Mouse (Mus musculus) limb, embryonic 15.5 days (tissue): ENCODE measurements around the gene Rasgef1a. TPM values are rescaled to one million over a fixed set of nuclear protein-coding genes. Genes with fewer than 3 reads are reported as not detected.

ENCODE experiments used
- ATAC-seq: fragments of 200-750 bp; cut with Nextera tagmentation; 2 replicates; pipeline ENCODE4 v1.8.0; 2017; ENCODE audit warnings: low read depth, moderate TSS enrichment; ENCODE audit not compliant: insufficient number of reproducible peaks, low FRiP score, low TSS enrichment
- H3K27ac ChIP-seq: fragments of 300-500 bp; sonication (generic); 2 replicates; pipeline ENCODE4 v1.5.1; 2015; ENCODE audit warnings: moderate library complexity, mild to moderate bottlenecking, inconsistent platforms
- H3K27me3 ChIP-seq: fragments of 300-500 bp; sonication (generic); 2 replicates; pipeline ENCODE4 v1.6.1; 2015; ENCODE audit warnings: inconsistent platforms
- H3K36me3 ChIP-seq: fragments of 300-500 bp; sonication (generic); 2 replicates; pipeline ENCODE4 v1.6.1; 2015; ENCODE audit warnings: inconsistent platforms
- H3K4me1 ChIP-seq: fragments of 300-500 bp; sonication (generic); 2 replicates; pipeline ENCODE4 v1.6.1; 2015; ENCODE audit warnings: inconsistent platforms
- H3K4me2 ChIP-seq: fragments of 300-500 bp; sonication (generic); 2 replicates; pipeline ENCODE4 v1.6.1; 2015; ENCODE audit warnings: mild to moderate bottlenecking, inconsistent platforms
- H3K4me3 ChIP-seq: fragments of 300-500 bp; sonication (generic); 2 replicates; pipeline ENCODE4 v1.5.1; 2015; ENCODE audit warnings: mild to moderate bottlenecking, inconsistent platforms
- H3K9ac ChIP-seq: fragments of 300-500 bp; sonication (generic); 2 replicates; pipeline ENCODE4 v1.6.1; 2015; ENCODE audit warnings: inconsistent platforms
- H3K9me3 ChIP-seq: fragments of 300-500 bp; sonication (generic); 2 replicates; pipeline ENCODE4 v1.6.1; 2016; ENCODE audit warnings: inconsistent platforms
- WGBS: fragments of 180-500 bp; shearing (Covaris S2); methylation state at CpG from one replicate; pipeline ENCODE4 v1.1.7; 2015; 5-methylcytosine and 5-hydroxymethylcytosine counted together
- polyA plus RNA-seq: library from polyadenylated mRNA; unstranded; fragments of >200 nt; fragmentation: Nextera tagmentation; extraction: Ambion mirVana; gene quantifications from 2 replicates; pipeline ENCODE4 v1.2.1, GENCODE M21; 2015

Rasgef1a gene
- polyA plus RNA-seq, result 0.14 and 0.17 TPM in 2 replicates

DNA sequence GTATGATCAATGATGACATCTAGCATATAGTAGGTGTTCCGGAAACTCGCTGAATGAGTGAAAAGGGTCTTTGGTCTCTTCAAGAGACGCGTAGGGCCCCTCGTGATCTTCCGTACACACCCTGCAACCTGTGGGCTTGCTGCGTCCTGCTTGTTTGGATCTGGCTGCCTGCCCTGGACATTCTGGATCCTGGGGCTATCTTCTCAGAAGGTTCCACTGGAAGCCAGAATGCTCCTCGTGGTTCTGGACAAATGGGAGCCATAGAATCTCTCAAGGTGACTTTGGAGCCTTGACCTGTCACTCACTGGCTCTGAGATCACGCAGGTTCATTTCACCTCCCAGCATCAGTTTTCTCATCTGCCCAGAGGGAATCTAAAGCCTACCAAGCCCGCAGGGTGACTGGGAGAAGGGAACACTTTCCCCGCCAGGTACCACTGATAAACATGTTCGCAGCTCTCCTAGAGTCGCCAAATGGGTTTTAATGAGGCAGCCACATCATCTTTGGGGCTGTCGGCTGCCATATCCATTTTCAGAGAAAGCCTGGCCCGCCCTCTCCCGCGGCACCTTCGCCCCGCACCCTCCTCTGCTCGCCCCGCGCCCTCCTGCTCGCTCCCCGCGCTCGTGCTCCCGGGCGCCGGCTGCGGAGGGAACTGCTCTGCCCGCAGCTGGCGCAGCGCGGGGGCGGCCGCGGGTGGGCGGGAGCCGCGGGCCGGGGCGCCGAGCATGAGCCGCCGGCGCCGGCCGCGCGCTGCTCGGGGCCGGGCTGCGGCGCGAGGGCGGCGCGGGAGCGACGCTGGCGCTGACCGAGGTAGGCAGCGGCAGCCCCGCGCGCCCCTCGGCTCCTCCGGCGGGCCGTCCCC is at the start of gene Rasgef1a:
Gene Rasgef1a, plus strand, starts transcription at position 683 of the 860 bp plus-strand sequence.
- peaks cover 10% of the 10 kb centered on the region for H3K4me1 ChIP-seq
- 11% methylated on average over 68 of the region's 70 CpGs for whole genome bisulfite sequencing
- no peak within 1 kb of the TSS for H3K27ac ChIP-seq
- no peak for ATAC-seq
- 0 out of 2 replicates have a peak within 1 kb of the TSS, but pooled peaks have one; percentile 17 for H3K9ac ChIP-seq
- peak within 1 kb of the TSS; percentile 73 for H3K4me2 ChIP-seq
- peaks cover 54% of the 10 kb centered on the region for H3K27me3 ChIP-seq
- H3K4me3 ChIP-seq, result peak within 1 kb of the TSS; percentile 43
- H3K9me3 ChIP-seq, result no peaks in the 10 kb centered on the region
- no peaks in the 10 kb centered on the region for H3K36me3 ChIP-seq

DNA sequence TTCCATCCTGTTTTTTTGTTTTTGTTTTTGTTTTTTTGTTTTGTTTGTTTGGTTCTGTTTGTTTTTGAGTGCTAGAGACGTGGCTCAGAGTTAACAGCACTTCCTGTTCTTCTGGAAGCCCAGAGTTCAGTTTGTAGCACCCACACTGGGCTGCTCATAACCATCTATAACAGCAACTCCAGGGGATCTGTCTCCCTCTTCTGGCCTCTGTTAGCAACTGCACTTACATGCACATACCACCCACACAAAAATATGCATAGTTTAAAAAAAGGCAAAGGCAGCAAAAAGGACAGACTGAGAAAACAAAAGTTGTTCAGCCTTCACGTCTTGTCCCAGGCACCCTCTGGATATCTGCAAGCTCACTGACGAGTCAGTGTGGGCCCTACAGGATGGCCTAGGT is 48.0 kb upstream of the Rasgef1a start:
- H3K4me3 ChIP-seq, result no peak overlapping the region
- no peak overlapping the region for H3K4me2 ChIP-seq
- ATAC-seq, result no peak
- no peaks in the 10 kb centered on the region for H3K27me3 ChIP-seq
- 0 out of 2 replicates have a peak, but pooled peaks cover 2% of the 10 kb centered on the region for H3K4me1 ChIP-seq
- 85% methylated on average over 3 of the region's 3 CpGs for WGBS
- no peaks in the 10 kb centered on the region for H3K36me3 ChIP-seq
- H3K9me3 ChIP-seq, result no peaks in the 10 kb centered on the region
- no peak overlapping the region for H3K9ac ChIP-seq
- H3K27ac ChIP-seq, result no peak overlapping the region

DNA sequence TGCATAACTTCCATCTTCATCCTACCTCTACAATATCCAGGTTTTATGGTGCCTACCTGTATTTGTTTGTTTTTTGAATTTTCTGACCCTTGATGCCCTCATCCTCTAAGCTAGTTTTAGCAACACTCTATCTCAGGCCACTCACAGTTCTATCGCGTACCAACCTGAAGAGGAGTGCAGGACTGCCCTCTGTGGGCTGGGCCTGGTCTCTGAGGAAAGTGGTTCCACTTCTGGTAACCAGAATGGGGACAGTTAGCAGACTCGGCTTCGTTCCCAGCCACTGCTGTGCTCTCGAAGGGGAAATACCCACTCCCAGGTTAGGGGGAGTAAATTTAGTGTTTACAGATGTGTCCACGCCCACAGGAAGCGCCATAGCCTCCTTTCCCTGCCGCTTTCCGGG is 44.5 kb upstream of the Rasgef1a start:
- no peaks in the 10 kb centered on the region for H3K36me3 ChIP-seq
- no peak overlapping the region for H3K9ac ChIP-seq
- H3K27me3 ChIP-seq, result no peaks in the 10 kb centered on the region
- no peaks in the 10 kb centered on the region for H3K9me3 ChIP-seq
- no peak overlapping the region for H3K27ac ChIP-seq
- no peak overlapping the region for H3K4me3 ChIP-seq
- no peak for ATAC-seq
- no peak overlapping the region for H3K4me2 ChIP-seq
- WGBS, result 23% methylated on average over 9 of the region's 9 CpGs
- H3K4me1 ChIP-seq, result 0 out of 2 replicates have a peak, but pooled peaks cover 2% of the 10 kb centered on the region

DNA sequence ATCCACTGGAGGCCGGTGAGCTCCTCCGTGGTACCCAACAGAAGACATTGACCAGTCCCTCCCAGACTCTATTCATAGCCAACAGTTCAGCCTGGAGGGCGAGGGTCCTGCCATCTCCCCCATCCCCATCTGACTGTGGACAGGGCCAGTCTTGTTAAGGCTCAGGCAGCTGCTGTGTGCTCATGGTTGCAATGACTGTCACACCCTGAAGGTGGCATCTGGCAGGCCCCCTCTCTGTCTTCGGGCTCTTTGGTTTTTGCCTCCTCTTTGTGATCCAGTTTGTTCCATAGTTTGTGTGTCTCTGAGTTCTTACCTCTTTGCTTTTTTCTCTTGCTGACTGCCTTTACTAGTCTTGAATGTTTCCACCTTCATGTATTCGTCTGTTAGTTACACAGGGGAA is 24.1 kb upstream of the Rasgef1a start:
- H3K9ac ChIP-seq, result no peak overlapping the region
- 63% methylated on average over 5 of the region's 5 CpGs for WGBS
- ATAC-seq, result no peak

DNA sequence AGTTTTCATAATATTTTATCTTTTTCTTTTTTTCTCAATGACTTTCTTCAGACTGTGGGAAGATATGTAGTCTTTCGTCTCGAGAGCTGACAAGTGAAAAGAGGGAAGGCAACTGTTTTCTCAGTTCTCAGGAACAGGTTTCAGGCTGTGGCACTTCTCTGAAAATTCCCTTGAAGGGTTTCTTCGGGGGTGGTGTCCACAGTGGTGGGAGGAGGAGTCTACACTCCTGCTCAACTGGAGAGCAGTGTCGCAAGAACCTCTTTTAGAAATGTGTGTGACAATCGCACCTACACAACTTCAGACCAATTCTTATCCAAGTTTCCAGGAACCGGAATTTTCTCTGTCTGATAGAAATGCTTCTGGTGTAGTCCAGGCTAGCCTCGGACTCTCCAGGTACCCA is 22.0 kb upstream of the Rasgef1a start:
- Histone ChIP-seq H3K27ac (no peak overlapping the region), H3K36me3 (no peaks in the 10 kb centered on the region), H3K4me2 (no peak overlapping the region), H3K9me3 (no peaks in the 10 kb centered on the region), H3K9ac (no peak overlapping the region), H3K27me3 (no peaks in the 10 kb centered on the region), H3K4me1 (no peaks in the 10 kb centered on the region), H3K4me3 (no peak overlapping the region)
- WGBS, result 78% methylated on average over 7 of the region's 7 CpGs
- no peak for ATAC-seq

More for the DNA sequence above, 24.1 kb upstream of the Rasgef1a start:
- Histone ChIP-seq H3K4me1 (no peaks in the 10 kb centered on the region), H3K36me3 (no peaks in the 10 kb centered on the region), H3K4me3 (no peak overlapping the region), H3K4me2 (no peak overlapping the region), H3K27me3 (no peaks in the 10 kb centered on the region), H3K9me3 (no peaks in the 10 kb centered on the region), H3K27ac (no peak overlapping the region)

DNA sequence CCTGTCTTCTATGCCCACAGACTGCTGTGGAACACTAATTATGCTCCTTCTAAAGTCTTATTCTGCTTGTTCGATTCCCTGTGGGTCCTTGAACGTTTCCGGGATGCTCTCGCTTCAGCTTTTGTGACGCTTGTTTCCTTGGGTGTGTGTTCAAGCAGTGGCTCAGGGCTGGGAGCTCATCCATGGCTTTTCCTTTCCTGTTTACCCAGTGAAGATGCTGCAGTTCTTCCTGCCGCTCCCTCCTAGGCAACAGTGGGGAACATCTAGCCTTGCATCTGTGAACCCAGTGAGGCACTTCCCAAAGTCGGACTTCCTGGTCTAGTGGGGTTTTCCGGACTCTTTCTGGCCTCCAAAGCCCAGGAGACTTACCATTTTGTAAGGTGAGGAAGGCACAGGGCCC is 20.6 kb upstream of the Rasgef1a start:
- Histone ChIP-seq H3K9me3 (no peaks in the 10 kb centered on the region), H3K27ac (no peak overlapping the region), H3K27me3 (no peaks in the 10 kb centered on the region), H3K4me2 (no peak overlapping the region), H3K9ac (no peak overlapping the region), H3K4me3 (no peak overlapping the region), H3K4me1 (no peaks in the 10 kb centered on the region), H3K36me3 (no peaks in the 10 kb centered on the region)
- no peak for ATAC-seq
- WGBS, result 81% methylated on average over 8 of the region's 8 CpGs

DNA sequence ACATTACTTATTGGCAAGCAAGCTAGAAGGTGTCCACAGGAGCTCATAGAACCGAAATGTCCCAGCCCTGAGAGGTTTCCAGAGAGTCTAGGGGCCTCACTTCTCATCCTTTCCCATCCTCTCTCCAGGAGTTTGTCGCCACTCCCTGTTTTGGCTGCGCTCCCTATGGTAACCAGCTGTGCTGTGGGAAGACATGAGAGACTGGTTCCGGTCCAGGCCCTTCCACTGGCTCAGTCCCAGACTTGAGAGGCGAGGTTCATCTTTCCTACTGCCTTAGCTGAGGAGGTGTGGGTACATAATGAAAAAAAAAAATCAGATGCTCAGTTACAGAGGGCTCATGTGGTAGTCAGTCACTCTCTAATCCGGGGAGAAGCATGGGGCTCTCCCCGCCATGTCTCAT is 19.9 kb upstream of the Rasgef1a start:
- Histone ChIP-seq H3K9ac (no peak overlapping the region), H3K36me3 (no peaks in the 10 kb centered on the region), H3K4me1 (no peaks in the 10 kb centered on the region), H3K9me3 (no peaks in the 10 kb centered on the region), H3K4me2 (no peak overlapping the region), H3K4me3 (no peak overlapping the region), H3K27me3 (no peaks in the 10 kb centered on the region), H3K27ac (no peak overlapping the region)
- ATAC-seq, result no peak
- 78% methylated on average over 7 of the region's 7 CpGs for WGBS

DNA sequence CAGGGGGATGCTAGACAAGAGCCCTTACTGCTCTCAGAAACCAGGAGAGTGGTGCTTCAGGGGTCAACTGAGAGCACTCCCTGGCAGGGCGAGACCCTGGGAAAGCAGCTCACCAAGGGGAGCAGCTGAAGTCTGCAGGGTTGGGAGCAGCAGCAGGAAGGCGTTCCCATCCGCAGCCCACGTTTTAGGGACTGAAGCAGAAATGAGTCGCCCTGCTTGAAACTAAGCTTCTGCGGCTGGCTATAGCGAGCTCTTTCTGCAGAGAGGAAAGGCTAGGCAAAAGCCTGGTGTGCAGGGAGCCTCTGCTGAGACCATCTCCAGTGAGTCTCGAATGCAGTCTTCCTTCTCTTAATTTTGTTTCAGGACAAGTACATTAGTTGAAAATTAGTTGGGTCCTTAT is 19.3 kb upstream of the Rasgef1a start:
- WGBS, result 65% methylated on average over 8 of the region's 8 CpGs
- ATAC-seq, result no peak
- no peak overlapping the region for H3K9ac ChIP-seq

DNA sequence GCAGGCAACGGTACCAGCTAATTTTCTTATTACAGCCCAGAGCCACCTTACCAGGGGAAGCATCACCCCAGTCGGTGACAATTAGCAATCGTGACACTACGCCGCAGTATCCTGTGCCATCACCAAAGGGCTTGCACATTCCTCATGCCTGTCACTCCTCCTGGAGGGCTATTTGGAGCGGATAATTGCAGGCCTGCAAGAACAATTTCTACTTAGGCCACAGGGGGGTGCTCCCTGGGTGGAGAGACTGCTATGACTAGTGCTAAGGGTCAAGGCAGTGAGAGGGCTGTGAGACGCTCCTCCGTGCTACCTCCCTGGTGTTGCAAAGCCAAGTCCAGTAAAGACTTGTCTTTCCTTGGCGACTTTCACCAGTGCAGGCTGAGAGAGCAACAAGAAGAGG is 16.1 kb upstream of the Rasgef1a start:
- Histone ChIP-seq H3K27me3 (peaks cover 5% of the 10 kb centered on the region; the same call in 1 of the 2 replicates), H3K9me3 (no peaks in the 10 kb centered on the region), H3K36me3 (no peaks in the 10 kb centered on the region), H3K9ac (no peak overlapping the region), H3K4me2 (no peak overlapping the region), H3K27ac (no peak overlapping the region), H3K4me3 (no peak overlapping the region), H3K4me1 (no peaks in the 10 kb centered on the region)
- ATAC-seq, result no peak
- 43% methylated on average over 9 of the region's 9 CpGs for WGBS

More for the DNA sequence above, 19.3 kb upstream of the Rasgef1a start:
- Histone ChIP-seq H3K27me3 (no peaks in the 10 kb centered on the region), H3K4me2 (no peak overlapping the region), H3K4me1 (no peaks in the 10 kb centered on the region), H3K36me3 (no peaks in the 10 kb centered on the region), H3K27ac (no peak overlapping the region), H3K9me3 (no peaks in the 10 kb centered on the region), H3K4me3 (no peak overlapping the region)

DNA sequence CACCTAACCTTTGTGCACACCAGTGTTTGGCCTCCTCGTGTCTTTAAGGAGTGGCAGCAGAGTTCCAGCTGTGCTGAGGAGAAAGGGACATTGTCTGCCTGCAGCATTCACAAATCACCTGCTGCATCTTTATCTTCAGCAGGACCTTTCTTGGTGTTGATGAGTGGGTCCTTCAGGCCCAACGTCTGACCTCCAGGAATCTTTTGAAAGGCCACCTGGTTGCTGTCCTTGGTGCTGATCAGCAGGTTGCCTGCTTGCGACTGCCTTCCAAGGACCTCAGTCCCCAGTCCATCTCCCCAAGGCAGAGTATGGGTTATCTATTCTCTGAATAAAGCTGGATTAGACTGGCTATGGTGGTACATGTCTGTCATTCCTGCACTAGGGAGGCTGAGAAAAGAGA is 10.0 kb upstream of the Rasgef1a start:
- WGBS, result 25% methylated on average over 3 of the region's 3 CpGs
- Histone ChIP-seq H3K9ac (no peak overlapping the region), H3K27ac (no peak overlapping the region), H3K4me3 (no peak overlapping the region), H3K9me3 (no peaks in the 10 kb centered on the region), H3K4me2 (no peak overlapping the region), H3K36me3 (no peaks in the 10 kb centered on the region), H3K4me1 (no peaks in the 10 kb centered on the region), H3K27me3 (peaks cover 7% of the 10 kb centered on the region; the same call in 1 of the 2 replicates)
- ATAC-seq, result no peak

DNA sequence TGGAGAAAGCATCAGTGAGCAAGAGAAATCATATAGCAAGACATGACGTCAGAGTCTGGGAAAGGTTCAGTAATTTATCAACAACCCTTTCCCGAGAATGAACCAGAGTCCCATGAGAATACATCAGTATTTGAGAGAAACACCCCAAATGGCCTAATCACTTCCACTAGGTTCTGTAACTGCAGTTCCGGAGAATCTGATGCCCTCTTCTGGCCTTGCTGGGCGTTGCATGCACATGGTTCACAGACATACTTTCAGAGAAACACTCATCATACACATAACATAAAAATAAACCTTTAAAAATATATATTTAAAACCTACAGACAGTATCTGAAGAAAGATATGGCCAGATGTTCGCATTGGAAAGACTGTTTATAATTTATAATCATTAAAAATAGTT is 3.9 kb upstream of the Rasgef1a start:
- Histone ChIP-seq H3K36me3 (no peaks in the 10 kb centered on the region), H3K4me2 (no peak overlapping the region), H3K27me3 (peaks cover 31% of the 10 kb centered on the region), H3K9me3 (no peaks in the 10 kb centered on the region), H3K27ac (no peak overlapping the region), H3K4me3 (no peak overlapping the region), H3K9ac (no peak overlapping the region), H3K4me1 (peaks cover 10% of the 10 kb centered on the region)
- WGBS, result 50% methylated on average over 5 of the region's 5 CpGs
- ATAC-seq, result no peak

DNA sequence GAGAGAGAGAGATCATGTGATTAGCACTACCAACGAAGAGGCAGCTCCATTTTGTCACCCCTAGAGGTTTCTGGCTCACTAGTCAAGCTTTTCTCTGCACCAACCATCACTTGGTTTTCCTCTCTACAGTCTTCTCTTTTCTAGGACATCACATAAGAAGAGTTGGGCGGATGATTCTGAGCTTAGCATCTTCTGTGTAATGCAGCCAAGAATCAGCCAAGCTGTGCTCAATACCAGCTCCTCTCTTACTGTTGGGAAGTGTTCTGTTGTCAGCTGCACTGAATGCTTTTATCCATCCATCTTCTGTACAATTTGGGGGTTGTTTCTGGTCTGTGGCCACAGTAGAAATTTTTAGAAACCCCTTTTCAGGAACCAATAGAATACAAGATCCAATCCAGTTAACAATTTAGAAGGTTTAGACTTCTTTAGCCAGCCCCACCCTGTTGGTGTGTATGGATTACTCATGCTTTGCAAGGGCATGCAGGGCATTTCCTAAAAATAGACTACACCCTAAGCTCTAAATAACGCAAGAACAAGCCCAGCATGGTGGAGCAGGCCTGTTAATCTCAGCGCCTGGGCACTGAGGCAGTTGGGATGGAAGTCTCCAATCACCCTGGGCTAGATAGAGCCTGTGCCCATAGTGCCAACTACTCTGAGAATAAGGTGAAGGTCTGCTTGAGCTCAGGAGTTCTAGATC is 3.2 kb upstream of the Rasgef1a start:
- no peak overlapping the region for H3K4me2 ChIP-seq
- H3K27ac ChIP-seq, result no peak overlapping the region
- no peak overlapping the region for H3K4me3 ChIP-seq
- H3K27me3 ChIP-seq, result peaks cover 37% of the 10 kb centered on the region
- 69% methylated on average over 4 of the region's 4 CpGs for WGBS
- no peak for ATAC-seq
- no peak overlapping the region for H3K9ac ChIP-seq
- H3K9me3 ChIP-seq, result no peaks in the 10 kb centered on the region
- no peaks in the 10 kb centered on the region for H3K36me3 ChIP-seq
- peaks cover 10% of the 10 kb centered on the region for H3K4me1 ChIP-seq
